Mouse (Mus musculus) midbrain, postnatal 0 days (tissue): ENCODE data around the gene Plk3. TPM values are rescaled to one million over a fixed set of nuclear protein-coding genes. Genes with fewer than 3 reads are reported as not detected.

Experiments
- ATAC-seq: fragments of 200-750 bp; cut with Nextera tagmentation; 2 replicates; pipeline ENCODE4 v1.8.0; 2017; ENCODE audit warnings: moderate number of reproducible peaks, mild to moderate bottlenecking, moderate TSS enrichment, moderate library complexity; ENCODE audit not compliant: low FRiP score
- DNase-seq: peaks from one replicate; pipeline ENCODE4 v3.0.0-alpha.2; 2015; ENCODE audit warnings: low spot score
- H3K27ac ChIP-seq: fragments of 300-500 bp; sonication (generic); 2 replicates; pipeline ENCODE4 v1.5.1; 2014; ENCODE audit warnings: low read depth, mild to moderate bottlenecking, low read length, mixed read lengths
- H3K27me3 ChIP-seq: fragments of 300-500 bp; sonication (generic); 2 replicates; pipeline ENCODE4 v1.6.1; 2014; ENCODE audit warnings: low read length, control low read depth, mixed read lengths; ENCODE audit not compliant: insufficient read depth
- H3K36me3 ChIP-seq: fragments of 300-500 bp; sonication (generic); 2 replicates; pipeline ENCODE4 v1.6.1; 2014; ENCODE audit warnings: low read length, control low read depth, mixed read lengths; ENCODE audit not compliant: insufficient read depth
- H3K4me1 ChIP-seq: fragments of 300-500 bp; sonication (generic); 2 replicates; pipeline ENCODE4 v1.6.1; 2014; ENCODE audit warnings: mild to moderate bottlenecking, control low read depth, antibody characterized with exemption, low read length, mixed read lengths; ENCODE audit not compliant: insufficient read depth
- H3K4me2 ChIP-seq: fragments of 300-500 bp; sonication (generic); 2 replicates; pipeline ENCODE4 v1.6.1; 2014; ENCODE audit warnings: low read depth, mild to moderate bottlenecking, low read length, mixed read lengths; ENCODE audit not compliant: poor library complexity, severe bottlenecking
- H3K4me3 ChIP-seq: fragments of 300-500 bp; sonication (generic); 2 replicates; pipeline ENCODE4 v1.5.1; 2014; ENCODE audit warnings: low read depth, mild to moderate bottlenecking, low read length, moderate library complexity
- H3K9ac ChIP-seq: fragments of 300-500 bp; sonication (generic); replicated peaks from 2 replicates; pipeline ENCODE4 v1.6.1; 2014; ENCODE audit warnings: mild to moderate bottlenecking, low read length, moderate library complexity, mixed read lengths; ENCODE audit not compliant: poor library complexity, severe bottlenecking
- H3K9me3 ChIP-seq: fragments of 300-500 bp; sonication (generic); 2 replicates; pipeline ENCODE4 v1.6.1; 2016; ENCODE audit warnings: low read length, control low read depth
- CTCF ChIP-seq: IDR thresholded peaks from 2 replicates; pipeline ENCODE4 v1.5.1; 2016; ENCODE audit warnings: antibody characterized with exemption, mild to moderate bottlenecking
- WGBS: fragments of 180-500 bp; shearing (Covaris S2); extraction: QIAGEN DNeasy Blood & Tissue Kit; methylation state at CpG from one replicate; pipeline ENCODE4 v1.1.7; 2014; 5-methylcytosine and 5-hydroxymethylcytosine counted together
- polyA plus RNA-seq: library from polyadenylated mRNA; unstranded; fragments of >200 nt; fragmentation: Nextera tagmentation; extraction: Ambion mirVana; gene quantifications from 2 replicates; pipeline ENCODE4 v1.2.1, GENCODE M21; 2015
- total RNA-seq: library from RNA; depleted of rRNA; stranded (reverse); fragments of >200 nt; gene quantifications from 2 replicates; pipeline ENCODE4 v1.2.3, GENCODE M21; 2014

Plk3 gene
- total and polyA plus RNA-seq, 2 experiments from 2014 or later = 26.6 to 28.2 TPM

GRCm38 (mm10) chr4:117143023-117143422 is 9.3 kb upstream of the Plk3 start:
- 66% methylated on average over 7 of the region's 7 CpGs for WGBS
- Histone ChIP-seq H3K4me3 (no peak overlapping the region), H3K9me3 (no peaks in the 10 kb centered on the region), H3K9ac (no peak overlapping the region), H3K27ac (no peak overlapping the region), H3K27me3 (no peaks in the 10 kb centered on the region), H3K4me2 (no peak overlapping the region), H3K36me3 (no peaks in the 10 kb centered on the region; the same call in 1 of the 2 replicates), H3K4me1 (no peaks in the 10 kb centered on the region)
- no peak for ATAC-seq
- no peak for TF ChIP-seq CTCF
- DNase-seq = no peak

GRCm38 (mm10) chr4:117140613-117141012 is 6.8 kb upstream of the Plk3 start:
- Histone ChIP-seq H3K9me3 (no peaks in the 10 kb centered on the region), H3K4me3 (no peak overlapping the region), H3K36me3 (no peaks in the 10 kb centered on the region), H3K9ac (no peak overlapping the region), H3K4me2 (no peak overlapping the region), H3K27ac (no peak overlapping the region), H3K27me3 (no peaks in the 10 kb centered on the region), H3K4me1 (no peaks in the 10 kb centered on the region)
- ATAC-seq = no peak
- DNase-seq = peak; percentile 40
- 27% methylated on average over 4 of the region's 4 CpGs for WGBS
- peak; percentile 65 for TF ChIP-seq CTCF

GRCm38 (mm10) chr4:117139217-117139612 is 5.5 kb upstream of the Plk3 start:
- Histone ChIP-seq H3K9me3 (no peaks in the 10 kb centered on the region), H3K36me3 (no peaks in the 10 kb centered on the region), H3K27me3 (no peaks in the 10 kb centered on the region), H3K9ac (no peak overlapping the region), H3K4me1 (no peaks in the 10 kb centered on the region), H3K4me3 (no peak overlapping the region), H3K27ac (no peak overlapping the region), H3K4me2 (no peak overlapping the region)
- DNase-seq = peak; percentile 65
- ATAC-seq = no peak
- 2% methylated on average over 2 of the region's 2 CpGs for WGBS
- peak; percentile 79 for TF ChIP-seq CTCF

- Histone ChIP-seq H3K4me2 (no peak overlapping the region), H3K9ac (no peak overlapping the region), H3K36me3 (no peaks in the 10 kb centered on the region), H3K9me3 (no peaks in the 10 kb centered on the region), H3K4me1 (no peaks in the 10 kb centered on the region), H3K27me3 (no peaks in the 10 kb centered on the region), H3K27ac (no peak overlapping the region), H3K4me3 (no peak overlapping the region)
- TF ChIP-seq CTCF = no peak
- DNase-seq (no peak), ATAC-seq (no peak)
- whole genome bisulfite sequencing = 70% methylated on average over 16 of the region's 17 CpGs
These were observed 4.8 kb upstream of the Plk3 start for GRCm38 (mm10) chr4:117138295-117139216.

GRCm38 (mm10) chr4:117136034-117136433 is 2.3 kb upstream of the Plk3 start:
- no peak overlapping the region for H3K9ac ChIP-seq
- H3K27me3 ChIP-seq = no peaks in the 10 kb centered on the region
- no peak overlapping the region for H3K27ac ChIP-seq
- TF ChIP-seq CTCF = no peak
- H3K4me1 ChIP-seq = peaks cover 7% of the 10 kb centered on the region; the same call in 1 of the 2 replicates
- no peak overlapping the region for H3K4me3 ChIP-seq
- WGBS = 24% methylated on average over 8 of the region's 8 CpGs
- ATAC-seq = no peak
- H3K36me3 ChIP-seq = 0 out of 2 replicates have a peak, but pooled peaks cover 4% of the 10 kb centered on the region
- H3K9me3 ChIP-seq = no peaks in the 10 kb centered on the region
- no peak for DNase-seq
- no peak overlapping the region for H3K4me2 ChIP-seq

GRCm38 (mm10) chr4:117134601-117134995 is 835 bp upstream of the Plk3 start:
- Histone ChIP-seq H3K4me1 (peaks cover 7% of the 10 kb centered on the region; the same call in 1 of the 2 replicates), H3K27me3 (no peaks in the 10 kb centered on the region), H3K9ac (no peak overlapping the region), H3K4me2 (no peak overlapping the region), H3K27ac (no peak overlapping the region), H3K9me3 (no peaks in the 10 kb centered on the region), H3K4me3 (peak overlapping the region; percentile 83; the same call in 1 of the 2 replicates), H3K36me3 (peaks cover 15% of the 10 kb centered on the region; the same call in 1 of the 2 replicates)
- TF ChIP-seq CTCF = no peak
- no peak for ATAC-seq
- 33% methylated on average over 2 of the region's 2 CpGs for WGBS
- DNase-seq = no peak
